Mouse (Mus musculus) cerebellum, adult 9-11 months (tissue): ENCODE measurements around the gene Wsb1.
A peak's percentile ranks its signal among the peaks of the same experiment; 100 is the strongest.
"Not testable (repeated sequence)": the region's sequence is repeated elsewhere in the genome, so short reads cannot be mapped to it uniquely, and the experiment has no call there.

Source experiments
- DNase-seq: peaks from one replicate; pipeline ENCODE4 v3.0.0; 2022

The Wsb1 gene

GRCm38 (mm10) chr11:79260126-79260525 lies 5.7 kb upstream of the Wsb1 start:
- not testable (repeated sequence) for DNase-seq

- DNase-seq: no peak
Observed at GRCm38 (mm10) chr11:79258738-79259137, 4.3 kb upstream of the Wsb1 start.

- peak; percentile 58 for DNase-seq
Observed at GRCm38 (mm10) chr11:79253542-79254390, 705 bp downstream of the Wsb1 start.

GRCm38 (mm10) chr11:79252881-79253541 lies 1.5 kb downstream of the Wsb1 start:
- DNase-seq: no peak

- no peak for DNase-seq
Observed at GRCm38 (mm10) chr11:79239024-79239423, 15.4 kb downstream of the Wsb1 start.

- DNase-seq: no peak
Observed at GRCm38 (mm10) chr11:79238398-79238752, 16.1 kb downstream of the Wsb1 start.

GRCm38 (mm10) chr11:79237644-79238397 lies 16.6 kb downstream of the Wsb1 start:
- no peak for DNase-seq

- DNase-seq: no peak
Observed at GRCm38 (mm10) chr11:79230251-79230570, 24.3 kb downstream of the Wsb1 start.

GRCm38 (mm10) chr11:79229561-79230250 lies 24.8 kb downstream of the Wsb1 start:
- peak; percentile 86 for DNase-seq

GRCm38 (mm10) chr11:79229057-79229504 lies 25.4 kb downstream of the Wsb1 start:
- no peak for DNase-seq

- DNase-seq: no peak
Observed at GRCm38 (mm10) chr11:79228089-79228488, 26.4 kb downstream of the Wsb1 start.

- no peak for DNase-seq
Observed at GRCm38 (mm10) chr11:79225371-79226155, 28.9 kb downstream of the Wsb1 start.

- peak; percentile 92 for DNase-seq
Observed at GRCm38 (mm10) chr11:79224562-79225280, 29.8 kb downstream of the Wsb1 start.

GRCm38 (mm10) chr11:79223420-79223819 lies 31.1 kb downstream of the Wsb1 start:
- DNase-seq: peak; percentile 33

- no peak for DNase-seq
Observed at GRCm38 (mm10) chr11:79222661-79223060, 31.8 kb downstream of the Wsb1 start.

GRCm38 (mm10) chr11:79221641-79222040 lies 32.8 kb downstream of the Wsb1 start:
- DNase-seq: no peak

GRCm38 (mm10) chr11:79218936-79219626 lies 35.4 kb downstream of the Wsb1 start:
- DNase-seq: no peak

- no peak for DNase-seq
Observed at GRCm38 (mm10) chr11:79218061-79218460, 36.4 kb downstream of the Wsb1 start.

GRCm38 (mm10) chr11:79217133-79217532 lies 37.3 kb downstream of the Wsb1 start:
- DNase-seq: no peak

GRCm38 (mm10) chr11:79215539-79215938 lies 38.9 kb downstream of the Wsb1 start:
- no peak for DNase-seq

GRCm38 (mm10) chr11:79214015-79214418 lies 40.5 kb downstream of the Wsb1 start:
- DNase-seq: peak; percentile 79
